Mouse (Mus musculus): ENCODE measurements around the gene Triobp. TPM values are rescaled to one million over a fixed set of nuclear protein-coding genes. Genes with fewer than 3 reads are reported as not detected.

The Triobp gene
- polyA plus RNA-seq, 1 experiment: 32.9 TPM

DNA sequence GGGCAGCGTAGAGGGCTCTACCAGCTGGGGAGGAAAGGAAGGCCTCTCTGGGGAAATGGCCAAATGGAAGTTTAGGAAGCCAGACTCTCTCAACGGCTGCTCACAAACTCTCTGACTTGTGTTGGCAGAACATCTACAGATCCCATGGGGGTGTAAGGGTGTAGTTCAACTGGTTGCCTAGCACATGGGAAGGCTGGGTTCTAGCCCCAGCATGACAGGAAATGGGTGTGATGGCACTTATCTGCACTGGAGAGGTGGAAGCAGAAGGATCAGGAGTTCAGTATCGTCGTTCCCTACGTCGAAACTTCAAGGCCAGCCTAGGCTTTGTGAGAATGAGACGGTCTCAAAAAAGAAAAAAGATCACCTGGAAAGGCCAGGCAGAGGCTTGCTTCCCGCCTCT lies 38.5 kb upstream of the Triobp start:
- WGBS: 78% methylated on average over 8 of the region's 8 CpGs
- Histone ChIP-seq H3K4me1 (ENCODE audit: control insufficient read depth, insufficient read depth, low read length) (no peaks in the 10 kb centered on the region; the same call in 1 of the 2 replicates), H3K4me3 (replicated peaks; ENCODE audit: control insufficient read depth, low read depth, low read length) (no peak overlapping the region), H3K27ac (ENCODE audit: control insufficient read depth, insufficient read depth, low read depth, low read length, poor library complexity) (no peak overlapping the region)
- TF ChIP-seq CTCF (IDR thresholded peaks at IDR 0.05; ENCODE audit: control insufficient read depth, insufficient read depth, low read length): no peak
- TF ChIP-seq POLR2A (IDR thresholded peaks at IDR 0.05; ENCODE audit: borderline replicate concordance, control insufficient read depth, low read depth, low read length): no peak

DNA sequence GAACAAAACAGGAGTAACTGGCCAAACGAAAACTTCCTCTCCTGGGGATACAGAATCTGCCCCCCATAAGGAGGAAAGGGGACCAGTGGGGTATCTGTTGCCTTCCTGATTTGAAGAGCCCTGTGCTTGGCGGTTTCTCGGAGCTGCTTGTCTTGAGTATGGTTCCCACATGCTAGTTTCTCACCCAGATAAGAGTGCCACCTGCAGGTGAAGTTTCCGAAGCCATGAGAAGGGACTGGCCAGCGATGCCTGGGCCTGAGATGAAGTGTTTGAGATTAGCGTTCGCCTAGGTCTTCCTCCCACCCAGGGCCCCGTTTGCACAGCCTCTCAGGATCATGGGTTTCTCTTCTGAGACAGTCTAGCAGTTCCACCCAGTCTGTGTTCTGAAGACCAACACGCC lies 35.5 kb upstream of the Triobp start:
- peak; percentile 47 for TF ChIP-seq CTCF (IDR thresholded peaks at IDR 0.05; ENCODE audit: control insufficient read depth, insufficient read depth, low read length)
- TF ChIP-seq POLR2A (IDR thresholded peaks at IDR 0.05; ENCODE audit: borderline replicate concordance, control insufficient read depth, low read depth, low read length): no peak
- H3K4me3 ChIP-seq (replicated peaks; ENCODE audit: control insufficient read depth, low read depth, low read length): no peak overlapping the region
- H3K27ac ChIP-seq (ENCODE audit: control insufficient read depth, insufficient read depth, low read depth, low read length, poor library complexity): no peak overlapping the region
- H3K4me1 ChIP-seq (ENCODE audit: control insufficient read depth, insufficient read depth, low read length): no peaks in the 10 kb centered on the region; the same call in 1 of the 2 replicates
- 36% methylated on average over 9 of the region's 9 CpGs for WGBS

DNA sequence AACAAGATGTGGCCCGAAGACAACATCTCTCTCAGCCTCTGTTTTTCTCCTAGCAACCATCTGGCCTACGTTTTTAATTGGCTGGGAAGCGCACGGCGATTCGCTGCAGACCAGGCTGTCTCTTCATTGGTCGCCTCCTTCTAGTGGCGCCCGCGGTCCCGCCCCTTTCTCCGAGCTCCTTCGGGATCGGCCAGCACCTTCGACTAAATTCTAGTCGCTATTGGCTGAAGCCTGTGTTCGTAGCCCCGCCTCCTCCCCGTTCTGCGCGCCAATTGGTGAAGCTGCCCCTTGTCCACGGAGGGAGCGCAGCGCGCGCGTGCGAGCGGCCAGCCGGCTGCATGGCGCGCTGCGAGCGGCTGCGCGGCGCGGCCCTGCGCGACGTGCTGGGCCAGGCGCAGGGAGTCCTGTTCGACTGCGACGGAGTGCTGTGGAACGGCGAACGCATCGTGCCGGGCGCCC lies 33.9 kb upstream of the Triobp start, which contains the start of gene Pdxp:
TSS of gene Pdxp (plus strand) at position 288 of the 459 bp plus-strand sequence.
- Histone ChIP-seq H3K4me3 (replicated peaks; ENCODE audit: control insufficient read depth, low read depth, low read length) (peak within 1 kb of the TSS; percentile 56), H3K27ac (ENCODE audit: control insufficient read depth, insufficient read depth, low read depth, low read length, poor library complexity) (no peak within 1 kb of the TSS; the same call in 1 of the 2 replicates), H3K4me1 (ENCODE audit: control insufficient read depth, insufficient read depth, low read length) (no peaks in the 10 kb centered on the region; the same call in 1 of the 2 replicates)
- WGBS: under 1% methylated on average over 51 of the region's 51 CpGs
- peak; percentile 36; the same call in 1 of the 2 replicates for TF ChIP-seq POLR2A (IDR thresholded peaks at IDR 0.05; ENCODE audit: borderline replicate concordance, control insufficient read depth, low read depth, low read length)
- no peak for TF ChIP-seq CTCF (IDR thresholded peaks at IDR 0.05; ENCODE audit: control insufficient read depth, insufficient read depth, low read length)

DNA sequence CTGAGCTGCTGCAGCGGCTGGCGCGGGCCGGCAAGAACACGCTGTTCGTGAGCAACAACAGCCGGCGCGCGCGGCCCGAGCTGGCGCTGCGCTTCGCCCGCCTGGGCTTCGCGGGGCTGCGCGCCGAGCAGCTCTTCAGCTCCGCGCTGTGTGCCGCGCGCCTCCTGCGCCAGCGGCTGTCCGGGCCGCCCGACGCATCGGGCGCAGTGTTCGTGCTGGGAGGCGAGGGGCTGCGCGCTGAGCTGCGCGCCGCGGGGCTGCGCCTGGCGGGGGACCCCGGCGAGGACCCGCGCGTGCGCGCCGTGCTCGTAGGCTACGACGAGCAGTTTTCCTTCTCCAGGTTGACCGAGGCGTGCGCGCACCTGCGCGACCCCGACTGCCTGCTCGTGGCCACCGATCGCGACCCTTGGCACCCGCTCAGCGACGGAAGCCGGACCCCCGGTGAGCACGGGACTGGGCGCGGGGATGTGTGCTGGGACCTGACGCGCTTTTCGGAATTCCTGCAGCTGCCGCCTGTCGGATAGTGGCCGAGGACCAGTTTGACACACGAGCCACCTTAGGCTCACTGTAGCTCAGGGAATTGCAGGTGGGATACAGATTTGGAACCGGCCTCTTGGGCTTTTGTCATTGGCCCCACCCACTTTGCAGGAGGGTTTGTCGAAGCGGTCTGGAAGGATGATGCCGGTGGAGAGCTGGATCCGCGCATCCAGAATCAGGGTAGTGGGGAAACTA lies 33.3 kb upstream of the Triobp start:
- H3K4me1 ChIP-seq (ENCODE audit: control insufficient read depth, insufficient read depth, low read length): no peaks in the 10 kb centered on the region; the same call in 1 of the 2 replicates
- WGBS: under 1% methylated on average over 87 of the region's 87 CpGs
- peak overlapping the region; percentile 56 for H3K4me3 ChIP-seq (replicated peaks; ENCODE audit: control insufficient read depth, low read depth, low read length)
- no peak overlapping the region; the same call in 1 of the 2 replicates for H3K27ac ChIP-seq (ENCODE audit: control insufficient read depth, insufficient read depth, low read depth, low read length, poor library complexity)
- TF ChIP-seq CTCF (IDR thresholded peaks at IDR 0.05; ENCODE audit: control insufficient read depth, insufficient read depth, low read length) (no peak), POLR2A (IDR thresholded peaks at IDR 0.05; ENCODE audit: borderline replicate concordance, control insufficient read depth, low read depth, low read length) (no peak)

DNA sequence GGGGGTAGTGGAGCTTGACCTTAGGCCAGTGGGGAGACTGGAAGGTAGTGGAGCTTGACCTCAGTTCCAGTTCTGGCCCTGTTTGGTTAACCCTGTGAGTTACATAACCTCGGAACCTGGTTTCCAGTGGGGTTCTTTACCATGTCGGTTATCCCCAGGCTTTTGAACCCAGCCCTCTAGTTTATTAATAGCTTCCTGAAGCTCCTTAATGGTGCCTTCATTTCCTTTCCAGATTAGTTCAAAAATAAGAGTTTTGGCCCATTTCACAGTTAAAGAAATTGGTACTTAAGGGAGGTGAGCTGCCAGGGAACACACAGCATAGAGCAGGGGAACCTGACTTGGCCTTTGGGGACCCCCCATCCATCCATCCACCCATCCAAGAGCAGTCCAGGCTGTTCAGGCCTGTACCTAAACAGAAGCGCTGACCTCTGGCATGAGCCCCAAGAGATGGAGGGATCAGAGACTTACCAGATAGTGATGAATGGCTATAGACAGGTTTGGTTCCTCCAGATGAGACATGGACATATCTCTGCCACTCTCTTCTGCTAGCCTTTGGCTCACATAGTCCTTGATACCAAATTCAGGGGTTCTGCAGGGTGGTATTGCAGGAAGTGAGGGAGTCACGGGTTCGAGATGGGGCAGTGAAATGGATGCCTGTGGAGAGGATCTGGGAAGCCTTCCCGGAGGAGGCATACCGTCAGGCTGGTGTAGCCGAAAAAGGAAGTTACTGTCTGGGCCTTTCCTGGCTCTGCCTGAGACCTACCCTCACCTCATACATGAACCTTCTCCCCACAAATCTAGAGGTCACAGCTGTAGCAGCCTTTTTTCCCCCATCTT lies 32.5 kb upstream of the Triobp start:
- H3K4me1 ChIP-seq (ENCODE audit: control insufficient read depth, insufficient read depth, low read length): no peaks in the 10 kb centered on the region; the same call in 1 of the 2 replicates
- 40% methylated on average over 8 of the region's 8 CpGs for WGBS
- TF ChIP-seq CTCF (IDR thresholded peaks at IDR 0.05; ENCODE audit: control insufficient read depth, insufficient read depth, low read length) (no peak), POLR2A (IDR thresholded peaks at IDR 0.05; ENCODE audit: borderline replicate concordance, control insufficient read depth, low read depth, low read length) (no peak)
- no peak overlapping the region for H3K27ac ChIP-seq (ENCODE audit: control insufficient read depth, insufficient read depth, low read depth, low read length, poor library complexity)
- H3K4me3 ChIP-seq (replicated peaks; ENCODE audit: control insufficient read depth, low read depth, low read length): no peak overlapping the region

DNA sequence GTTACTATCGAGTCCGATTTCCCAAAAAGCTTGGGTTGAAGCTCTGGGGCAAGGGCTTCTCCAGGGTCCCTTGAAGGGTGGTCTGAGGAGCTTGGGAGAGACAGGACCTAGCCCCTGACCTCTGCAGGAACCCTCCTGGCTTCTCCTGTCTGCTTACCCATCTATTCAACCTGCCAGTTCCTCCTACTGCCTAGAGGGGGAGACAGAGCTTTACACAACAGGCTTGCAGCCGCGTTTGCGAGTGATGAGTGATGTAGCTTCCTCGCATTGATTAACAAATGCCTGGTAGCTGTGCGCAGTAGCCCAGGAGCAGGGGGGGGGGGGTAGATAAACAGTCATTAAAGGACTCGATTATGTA lies 31.9 kb upstream of the Triobp start:
- 4% methylated on average over 8 of the region's 8 CpGs for WGBS
- H3K4me3 ChIP-seq (replicated peaks; ENCODE audit: control insufficient read depth, low read depth, low read length): no peak overlapping the region
- no peaks in the 10 kb centered on the region; the same call in 1 of the 2 replicates for H3K4me1 ChIP-seq (ENCODE audit: control insufficient read depth, insufficient read depth, low read length)
- H3K27ac ChIP-seq (ENCODE audit: control insufficient read depth, insufficient read depth, low read depth, low read length, poor library complexity): no peak overlapping the region
- TF ChIP-seq POLR2A (IDR thresholded peaks at IDR 0.05; ENCODE audit: borderline replicate concordance, control insufficient read depth, low read depth, low read length): no peak
- TF ChIP-seq CTCF (IDR thresholded peaks at IDR 0.05; ENCODE audit: control insufficient read depth, insufficient read depth, low read length): peak; percentile 96

DNA sequence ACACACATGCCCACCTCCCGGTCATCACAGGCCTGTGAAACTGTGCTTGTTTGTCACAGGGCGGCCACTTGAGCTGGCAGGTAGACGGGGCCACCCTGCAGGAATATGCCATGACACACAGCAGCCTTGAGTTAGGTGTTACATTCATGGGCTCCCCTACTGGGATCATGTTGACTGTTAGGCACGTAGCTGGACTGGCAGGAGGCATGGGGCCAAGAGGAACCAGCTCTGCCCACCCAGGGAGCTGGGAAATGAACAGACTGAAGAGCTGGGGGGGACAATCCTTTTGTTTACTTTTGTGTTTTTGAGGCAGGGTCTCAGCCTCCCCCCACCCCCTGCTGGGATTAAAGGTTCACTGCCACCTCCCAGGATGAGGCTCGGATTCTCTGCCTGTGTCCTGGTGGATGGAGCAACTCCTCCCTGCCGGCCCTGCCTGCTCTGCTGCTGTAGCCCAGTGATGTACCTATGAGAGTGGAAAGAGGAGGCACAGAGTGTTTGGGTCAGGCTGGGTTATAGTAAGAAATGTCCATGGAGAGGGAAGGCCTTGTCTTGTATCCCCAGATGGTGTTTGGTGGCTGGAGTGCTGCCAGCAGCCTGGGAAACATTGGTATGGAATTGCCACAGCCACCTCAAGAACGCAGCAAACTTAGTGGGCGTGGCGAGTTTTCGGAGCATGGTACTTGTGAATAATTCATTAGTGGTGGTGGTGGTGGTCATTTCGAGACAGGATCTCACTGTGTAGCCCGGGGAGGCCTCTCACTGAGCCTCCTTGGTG lies 31.3 kb upstream of the Triobp start:
- 67% methylated on average over 12 of the region's 12 CpGs for WGBS
- Histone ChIP-seq H3K4me3 (replicated peaks; ENCODE audit: control insufficient read depth, low read depth, low read length) (no peak overlapping the region), H3K27ac (ENCODE audit: control insufficient read depth, insufficient read depth, low read depth, low read length, poor library complexity) (no peak overlapping the region), H3K4me1 (ENCODE audit: control insufficient read depth, insufficient read depth, low read length) (no peaks in the 10 kb centered on the region; the same call in 1 of the 2 replicates)
- TF ChIP-seq POLR2A (IDR thresholded peaks at IDR 0.05; ENCODE audit: borderline replicate concordance, control insufficient read depth, low read depth, low read length): no peak
- no peak for TF ChIP-seq CTCF (IDR thresholded peaks at IDR 0.05; ENCODE audit: control insufficient read depth, insufficient read depth, low read length)
